Mouse (Mus musculus) T-helper 1 cell (primary cell): Measurements from ENCODE around the gene Msi2.

Experiments
- in situ Hi-C: fragments of 300-600 bp; cut with MboI, MseI; formaldehyde crosslinking; loops from one replicate; pipeline ENCODE4 v1.15.1; 2025; ENCODE audit warnings: high pct_unique_total_duplicates

Msi2 gene

GRCm38 (mm10) chr11:88718050-88718765, at the start of gene Msi2:
Gene Msi2 (minus strand): TSS chr11:88718513.
- in situ Hi-C loops, result no loop called here

DNA sequence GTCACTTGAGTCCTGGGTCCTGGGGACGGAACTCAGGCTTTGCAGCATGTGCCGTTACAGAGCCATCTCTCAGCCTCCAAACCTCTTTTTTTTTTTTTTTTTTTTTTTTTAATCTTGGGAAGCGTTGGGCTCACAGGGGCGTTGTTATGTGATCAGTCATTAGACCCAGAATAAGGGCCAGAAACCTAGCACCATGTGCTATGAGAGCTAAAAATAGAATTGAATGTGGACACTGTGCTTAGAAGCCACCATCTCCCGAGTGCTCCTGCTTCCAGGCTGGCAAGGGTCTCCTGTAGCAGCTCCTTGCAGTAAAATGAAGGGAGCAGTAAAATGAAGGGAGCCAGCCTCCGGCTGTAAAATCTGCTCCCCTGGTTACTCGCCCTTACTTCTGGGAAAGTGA, 47.3 kb upstream of the Msi2 start:
- in situ Hi-C loops, result no loop called here

DNA sequence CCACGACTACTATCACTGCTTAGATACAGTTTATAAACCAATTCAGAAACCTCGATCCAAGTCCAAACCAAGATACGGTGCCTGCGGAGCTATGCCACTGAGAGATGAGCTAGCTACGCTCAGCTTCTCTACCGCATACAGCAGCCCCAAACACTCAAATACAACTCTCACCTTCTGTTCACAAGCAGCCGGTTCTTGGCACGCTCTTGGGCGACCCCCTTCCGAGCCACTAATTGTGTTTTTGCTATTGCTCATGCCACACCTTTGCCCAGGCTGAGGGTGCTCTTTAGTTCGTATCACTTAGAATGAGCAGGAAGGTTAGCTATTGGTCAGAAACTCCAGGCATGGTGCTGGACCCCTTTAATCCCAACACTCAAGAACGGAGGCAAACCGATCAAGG, 45.1 kb upstream of the Msi2 start:
- in situ Hi-C loops, result no loop called here

DNA sequence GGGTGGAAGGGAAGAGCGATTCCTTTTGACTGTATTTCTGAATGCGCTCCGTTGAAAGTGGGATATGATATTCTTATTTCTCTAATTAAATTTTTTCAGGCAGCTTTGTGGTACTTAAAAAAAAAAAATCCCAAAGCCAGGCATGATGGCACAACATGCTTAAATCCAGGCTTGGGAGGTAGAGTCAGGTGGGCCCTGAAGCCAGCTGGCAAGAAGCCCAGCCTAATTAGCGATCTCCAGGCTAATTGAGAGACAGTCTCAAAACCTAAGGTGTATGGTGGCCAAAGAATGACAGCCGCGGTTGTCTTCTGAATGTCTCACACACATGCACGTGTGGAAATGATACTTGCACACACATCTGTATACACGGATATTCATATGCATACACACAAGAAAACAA, 41.2 kb upstream of the Msi2 start:
- in situ Hi-C loops, result no loop called here

GRCm38 (mm10) chr11:88758402-88758801, 40.1 kb upstream of the Msi2 start:
- in situ Hi-C loops, result no loop called here

DNA sequence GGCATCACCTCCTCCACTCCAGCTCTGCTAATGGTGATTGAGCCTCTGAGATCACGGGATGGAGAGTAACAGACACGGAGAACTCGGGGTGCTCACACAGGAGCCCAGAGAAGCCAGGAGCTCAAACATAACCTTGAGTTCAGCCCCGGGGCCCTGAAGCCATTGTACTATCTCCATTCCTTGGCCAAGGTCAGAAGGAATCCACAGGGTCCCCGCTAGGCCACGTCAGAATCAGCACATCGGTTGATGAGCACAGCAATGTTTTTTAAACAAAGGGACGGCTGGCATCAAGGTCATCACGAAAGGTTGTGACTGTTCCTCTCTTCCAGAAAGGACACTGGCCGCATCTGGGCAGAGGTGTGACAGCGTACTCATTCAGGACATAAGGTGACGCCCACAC, 27.0 kb upstream of the Msi2 start:
- in situ Hi-C loops, result no loop called here

GRCm38 (mm10) chr11:88739574-88740295, 21.4 kb upstream of the Msi2 start:
- in situ Hi-C loops, result no loop called here

- in situ Hi-C loops, result no loop called here
These were observed 11.1 kb upstream of the Msi2 start for GRCm38 (mm10) chr11:88729363-88729762.

- in situ Hi-C loops, result no loop called here
These were observed 10.2 kb upstream of the Msi2 start for GRCm38 (mm10) chr11:88728508-88728890.

DNA sequence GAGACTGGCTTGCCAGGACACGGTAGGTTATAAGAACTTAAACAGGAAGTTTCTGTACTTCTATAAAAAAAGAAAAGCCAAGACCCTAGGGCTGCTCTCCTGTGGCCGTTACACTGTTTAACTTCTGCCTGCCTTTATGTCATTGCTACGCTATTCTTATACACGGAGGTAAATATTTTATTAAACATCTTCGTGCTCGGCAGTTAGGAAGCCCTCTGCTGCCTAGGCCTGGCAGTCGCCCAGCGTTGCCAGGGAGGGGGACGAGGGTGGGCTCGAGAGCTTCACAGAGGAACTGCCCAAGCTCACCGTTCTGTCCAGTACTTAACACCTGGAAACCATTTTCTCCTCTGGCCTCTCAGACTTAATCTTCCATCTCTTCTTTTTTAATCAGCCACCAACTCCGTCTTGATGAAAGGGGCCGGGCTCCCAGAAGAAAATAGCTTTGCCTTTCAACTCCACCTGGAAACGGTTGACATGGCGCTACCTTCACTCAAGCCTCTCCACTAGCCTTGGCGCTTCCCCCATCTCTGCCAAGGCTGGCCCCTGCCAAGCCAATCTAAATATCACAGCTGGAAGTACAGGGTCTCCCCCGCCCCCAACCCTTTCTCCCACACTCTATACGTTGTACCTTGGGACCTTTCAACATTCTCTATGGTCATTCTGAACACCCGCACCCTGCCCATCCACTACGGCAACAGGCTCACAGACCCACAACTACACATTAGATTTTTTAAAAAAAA, 9.6 kb upstream of the Msi2 start:
- in situ Hi-C loops, result no loop called here

DNA sequence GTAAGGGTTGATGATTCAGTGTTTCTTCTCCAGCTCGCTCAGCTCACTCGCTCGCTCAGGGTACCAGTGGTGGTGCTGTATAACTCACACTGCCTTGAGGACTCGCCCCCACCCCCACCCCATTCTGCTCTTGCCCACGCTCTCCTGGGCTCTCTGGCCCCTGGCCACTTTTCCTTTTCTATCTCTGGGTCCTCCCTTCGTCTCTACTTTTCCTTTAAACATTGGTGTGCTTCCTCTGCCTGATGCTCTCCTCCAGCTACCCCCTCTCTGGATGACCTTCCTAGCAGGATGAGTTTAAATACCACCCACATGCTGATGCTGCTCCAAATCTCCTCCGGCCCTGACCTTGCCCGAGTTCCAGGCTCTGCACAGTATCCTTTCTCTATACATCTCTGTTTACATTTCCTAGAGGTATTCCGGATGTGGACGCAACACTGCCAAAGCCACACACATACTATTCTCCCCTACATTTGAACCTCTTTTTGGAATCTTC, 2.9 kb upstream of the Msi2 start:
- in situ Hi-C loops, result no loop called here

DNA sequence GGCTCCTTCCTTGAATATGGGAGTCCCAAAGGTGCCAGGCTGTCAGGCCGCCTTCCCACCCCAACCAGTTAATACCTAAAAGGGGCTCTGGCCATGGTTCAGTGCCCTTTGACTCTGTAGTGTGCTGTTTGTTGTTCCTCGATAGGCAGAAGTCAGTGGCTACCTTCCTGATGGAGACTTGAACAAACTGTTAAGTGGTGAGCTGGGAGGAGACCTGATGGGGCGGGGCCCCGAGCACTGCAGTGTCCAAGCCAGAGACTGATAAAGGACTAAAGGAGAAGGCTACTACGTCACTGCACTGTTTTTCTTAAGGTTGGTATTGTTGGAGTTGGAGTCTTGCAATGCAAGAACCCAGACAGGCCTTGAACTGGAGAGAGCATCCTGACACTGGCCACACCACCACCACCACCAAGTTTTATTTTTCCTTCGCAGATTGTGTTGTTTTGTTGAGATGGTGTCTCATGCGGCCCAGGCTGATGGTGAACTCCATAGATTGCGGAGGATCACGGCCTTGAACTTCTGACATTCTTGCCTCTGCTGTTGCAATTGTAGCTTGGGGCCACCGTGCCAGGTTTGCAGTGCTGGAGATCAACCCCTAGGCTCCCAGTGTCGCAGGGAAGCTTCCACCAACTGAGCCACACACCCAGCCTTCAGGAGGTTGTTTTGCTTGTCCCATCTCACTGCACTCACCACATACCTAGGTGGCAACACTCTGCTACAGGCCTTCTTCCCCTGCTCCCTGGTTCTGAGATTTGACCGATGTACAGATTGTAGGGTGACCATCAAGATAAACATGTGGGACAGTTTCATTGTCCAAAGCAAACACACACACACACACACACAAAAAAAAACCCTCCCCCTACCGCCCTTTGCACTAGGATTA, 2.2 kb upstream of the Msi2 start:
- in situ Hi-C loops, result no loop called here

DNA sequence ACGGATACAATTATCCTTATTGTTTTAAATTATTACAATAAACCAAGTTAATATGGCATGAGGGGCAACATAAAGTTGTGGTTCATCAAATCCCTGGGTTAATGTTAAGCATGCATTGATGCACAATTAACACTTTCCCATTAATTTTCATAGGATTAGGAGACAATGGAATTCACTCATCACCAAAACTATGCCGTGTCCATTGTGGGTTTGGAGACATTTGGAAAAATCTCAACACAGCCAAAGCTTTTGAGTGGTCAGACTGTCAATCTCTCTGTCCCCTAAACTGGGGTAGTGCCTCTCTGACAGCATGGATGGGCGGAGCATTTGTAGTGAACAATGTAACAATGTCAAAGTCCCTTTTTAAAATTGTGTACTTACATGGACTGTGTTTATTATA, 1.3 kb upstream of the Msi2 start:
- in situ Hi-C loops, result no loop called here

- in situ Hi-C loops, result no loop called here
These were observed 668 bp upstream of the Msi2 start for GRCm38 (mm10) chr11:88718766-88719595.

- in situ Hi-C loops, result no loop called here
These were observed 666 bp downstream of the Msi2 start for GRCm38 (mm10) chr11:88717644-88718049.

DNA sequence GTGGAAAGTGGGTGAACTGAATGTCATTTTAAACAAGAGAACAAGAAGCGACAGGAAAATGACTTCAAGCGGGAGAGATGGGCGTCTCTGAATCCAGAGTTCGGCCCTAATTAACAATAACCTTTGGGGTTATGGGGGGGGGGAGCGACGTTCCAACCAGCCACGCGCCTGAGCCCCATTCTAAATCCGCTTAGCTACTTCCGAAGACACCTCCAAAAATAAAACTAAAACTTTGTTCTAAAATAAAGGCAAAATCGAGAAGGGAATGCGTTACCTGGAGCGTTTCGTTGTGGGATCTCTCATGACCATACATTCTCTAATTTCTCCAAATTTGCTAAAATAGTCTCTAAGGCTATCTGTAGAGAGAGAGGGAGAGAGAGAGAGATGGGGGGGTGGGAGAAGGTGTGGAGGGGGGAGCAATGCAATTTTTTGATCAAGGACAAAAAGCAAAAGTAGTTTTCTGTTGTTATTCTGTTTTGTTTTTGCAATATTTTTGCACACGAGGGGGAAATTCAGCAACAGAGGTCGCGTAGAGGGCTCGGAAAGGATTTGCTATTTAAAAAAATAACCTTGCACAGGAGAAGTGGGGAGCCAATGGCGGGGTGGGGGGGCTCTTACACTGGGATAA, 1.2 kb downstream of the Msi2 start:
- in situ Hi-C loops, result no loop called here

DNA sequence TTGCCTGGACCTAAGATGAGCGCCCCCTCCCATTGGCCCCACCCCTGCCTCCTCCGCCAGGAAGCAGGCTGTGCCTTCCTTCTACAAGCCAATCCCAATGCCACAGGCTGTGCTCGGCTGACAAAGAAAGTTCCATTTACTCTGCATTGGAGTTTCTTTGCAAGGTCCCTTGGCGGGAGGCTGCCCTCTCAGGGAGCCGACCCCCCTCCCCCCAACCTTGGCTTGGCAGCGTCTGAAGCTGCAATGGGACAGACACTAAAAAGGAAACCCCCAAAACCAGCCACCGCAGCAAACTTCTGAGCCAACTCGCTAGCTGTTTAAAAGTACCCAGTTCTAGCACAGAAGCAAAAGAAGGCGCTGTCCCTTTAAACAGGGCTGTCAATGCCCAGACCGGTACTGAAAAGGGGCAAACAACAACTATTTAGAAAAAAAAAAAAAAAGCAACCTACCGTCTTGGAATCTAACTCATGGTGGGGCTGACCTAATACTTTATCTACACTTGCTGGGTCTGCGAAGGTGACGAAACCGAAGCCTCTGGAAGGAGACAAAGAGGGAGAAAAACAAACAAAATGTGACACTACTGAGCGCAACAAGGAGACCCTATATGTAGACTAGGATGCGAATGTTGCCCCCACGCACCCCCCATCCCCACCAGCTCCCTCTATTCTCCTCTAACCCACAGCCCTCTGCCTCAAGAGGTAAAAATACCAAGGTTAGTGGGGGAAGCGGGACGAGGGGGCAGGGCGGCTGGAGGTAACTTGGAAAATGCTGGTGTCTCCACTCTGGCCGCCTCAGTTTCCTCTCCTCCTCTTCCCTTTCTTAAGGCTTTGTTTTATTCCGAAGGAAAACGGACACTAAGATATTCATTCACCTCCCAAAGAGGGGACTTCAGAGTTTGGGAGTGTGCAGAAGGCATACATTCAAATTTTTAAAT, 2.0 kb downstream of the Msi2 start:
- in situ Hi-C loops, result no loop called here

- in situ Hi-C loops, result no loop called here
These were observed 3.0 kb downstream of the Msi2 start for GRCm38 (mm10) chr11:88715299-88715698.

DNA sequence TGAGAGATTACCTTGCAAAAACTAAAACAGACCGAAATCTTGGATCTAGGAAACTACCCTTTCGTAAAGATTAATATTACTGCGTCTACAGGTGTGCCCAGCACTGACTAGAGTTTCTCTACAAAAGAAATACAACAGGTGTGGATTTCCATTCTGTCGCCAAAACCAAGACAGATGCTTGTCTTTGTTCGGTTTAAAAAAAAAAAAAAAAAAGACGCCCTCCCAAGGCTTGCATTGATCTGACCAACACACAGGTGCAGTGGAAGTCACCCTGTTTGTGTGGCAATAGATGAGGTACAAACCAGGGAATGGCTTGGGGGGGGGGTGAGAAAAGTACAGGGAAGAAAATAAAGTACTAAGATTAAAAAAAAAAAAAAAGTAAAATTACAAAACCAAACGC, 4.2 kb downstream of the Msi2 start:
- in situ Hi-C loops, result no loop called here
